Mouse (Mus musculus): Measurements from ENCODE around the gene Btbd3. TPM values are rescaled to one million over a fixed set of nuclear protein-coding genes. Genes with fewer than 3 reads are reported as not detected.

Gene Btbd3
- polyA plus RNA-seq, 1 experiment from 2014 or later, result 28.1 TPM

GRCm38 (mm10) chr2:138548990-138549389, 292.6 kb downstream of the Btbd3 start:
- no peaks in the 10 kb centered on the region for H3K9me3 ChIP-seq (ENCODE audit: control insufficient read depth, low read length)
- WGBS, result 69% methylated on average over 2 of the region's 2 CpGs
- no peaks in the 10 kb centered on the region for H3K4me1 ChIP-seq (ENCODE audit: control insufficient read depth, insufficient read depth, low read length)
- no peak overlapping the region for H3K4me2 ChIP-seq (ENCODE audit: low read depth, low read length)
- H3K27ac ChIP-seq (replicated peaks; ENCODE audit: low read depth, low read length), result no peak overlapping the region
- H3K36me3 ChIP-seq (ENCODE audit: control insufficient read depth, insufficient read depth, low read length), result no peaks in the 10 kb centered on the region
- DNase-seq (ENCODE audit: low spot score) (peak; percentile 14), ATAC-seq (ENCODE audit: low read depth) (no peak)
- no peak overlapping the region for H3K9ac ChIP-seq (ENCODE audit: low read depth, low read length)
- H3K4me3 ChIP-seq (ENCODE audit: low read depth, low read length), result no peak overlapping the region
- no peaks in the 10 kb centered on the region for H3K27me3 ChIP-seq (replicated peaks; ENCODE audit: control insufficient read depth, insufficient read depth, low read length)

- Histone ChIP-seq H3K27ac (replicated peaks; ENCODE audit: low read depth, low read length) (no peak overlapping the region), H3K4me2 (ENCODE audit: low read depth, low read length) (0 out of 2 replicates have a peak overlapping the region, but pooled peaks have one; percentile 7), H3K9ac (ENCODE audit: low read depth, low read length) (no peak overlapping the region), H3K4me3 (ENCODE audit: low read depth, low read length) (no peak overlapping the region), H3K4me1 (ENCODE audit: control insufficient read depth, insufficient read depth, low read length) (no peaks in the 10 kb centered on the region), H3K9me3 (ENCODE audit: control insufficient read depth, low read length) (no peaks in the 10 kb centered on the region), H3K36me3 (ENCODE audit: control insufficient read depth, insufficient read depth, low read length) (no peaks in the 10 kb centered on the region), H3K27me3 (replicated peaks; ENCODE audit: control insufficient read depth, insufficient read depth, low read length) (no peaks in the 10 kb centered on the region)
- DNase-seq (ENCODE audit: low spot score) (peak; percentile 63), ATAC-seq (ENCODE audit: low read depth) (no peak)
- 51% methylated on average over 5 of the region's 5 CpGs for WGBS
These were observed 295.2 kb downstream of the Btbd3 start for GRCm38 (mm10) chr2:138551516-138551915.

- no peaks in the 10 kb centered on the region for H3K36me3 ChIP-seq (ENCODE audit: control insufficient read depth, insufficient read depth, low read length)
- 85% methylated on average over 11 of the region's 11 CpGs for WGBS
- no peak for ATAC-seq (ENCODE audit: low read depth)
These were observed 298.9 kb downstream of the Btbd3 start for GRCm38 (mm10) chr2:138555106-138555862.

GRCm38 (mm10) chr2:138585930-138586329, 329.6 kb downstream of the Btbd3 start:
- H3K36me3 ChIP-seq (ENCODE audit: control insufficient read depth, insufficient read depth, low read length), result no peaks in the 10 kb centered on the region
- 78% methylated on average over 2 of the region's 2 CpGs for WGBS
- DNase-seq (ENCODE audit: low spot score) (peak; percentile 52), ATAC-seq (ENCODE audit: low read depth) (no peak; the same call in 1 of the 2 replicates)
- H3K27me3 ChIP-seq (replicated peaks; ENCODE audit: control insufficient read depth, insufficient read depth, low read length), result no peaks in the 10 kb centered on the region
- no peak overlapping the region for H3K4me2 ChIP-seq (ENCODE audit: low read depth, low read length)
- H3K27ac ChIP-seq (replicated peaks; ENCODE audit: low read depth, low read length), result no peak overlapping the region
- no peaks in the 10 kb centered on the region for H3K9me3 ChIP-seq (ENCODE audit: control insufficient read depth, low read length)
- H3K9ac ChIP-seq (ENCODE audit: low read depth, low read length), result no peak overlapping the region
- H3K4me3 ChIP-seq (ENCODE audit: low read depth, low read length), result no peak overlapping the region
- no peaks in the 10 kb centered on the region for H3K4me1 ChIP-seq (ENCODE audit: control insufficient read depth, insufficient read depth, low read length)

More at GRCm38 (mm10) chr2:138555106-138555862, 298.9 kb downstream of the Btbd3 start:
- H3K27ac ChIP-seq (replicated peaks; ENCODE audit: low read depth, low read length), result no peak overlapping the region
- no peak overlapping the region for H3K4me2 ChIP-seq (ENCODE audit: low read depth, low read length)
- no peaks in the 10 kb centered on the region for H3K4me1 ChIP-seq (ENCODE audit: control insufficient read depth, insufficient read depth, low read length)
- no peaks in the 10 kb centered on the region for H3K27me3 ChIP-seq (replicated peaks; ENCODE audit: control insufficient read depth, insufficient read depth, low read length)
- no peak overlapping the region for H3K9ac ChIP-seq (ENCODE audit: low read depth, low read length)
- H3K4me3 ChIP-seq (ENCODE audit: low read depth, low read length), result no peak overlapping the region
- DNase-seq (ENCODE audit: low spot score), result no peak
- no peaks in the 10 kb centered on the region for H3K9me3 ChIP-seq (ENCODE audit: control insufficient read depth, low read length)

DNA sequence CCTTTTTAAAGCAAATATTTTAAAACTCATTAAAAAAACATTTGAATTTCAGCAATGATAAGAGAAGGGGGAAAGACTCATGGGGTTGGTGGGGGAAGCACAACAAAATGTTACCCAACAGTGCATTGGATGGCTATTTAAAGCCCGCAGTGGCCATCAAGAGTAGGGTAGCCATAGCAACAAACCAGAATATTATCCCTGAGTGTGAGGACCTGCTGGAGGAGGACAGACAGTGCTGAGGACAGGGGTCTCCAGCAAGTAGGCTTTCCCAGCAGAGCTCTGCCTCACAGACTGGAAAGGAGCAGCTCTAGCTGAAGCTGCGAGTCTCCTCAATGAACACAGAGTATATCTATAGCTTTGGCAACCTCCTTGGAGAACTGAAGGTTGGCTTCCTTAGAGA, 331.0 kb downstream of the Btbd3 start:
- no peak for ATAC-seq (ENCODE audit: low read depth)
- 82% methylated on average over 2 of the region's 2 CpGs for WGBS
- no peak overlapping the region for H3K4me3 ChIP-seq (ENCODE audit: low read depth, low read length)

DNA sequence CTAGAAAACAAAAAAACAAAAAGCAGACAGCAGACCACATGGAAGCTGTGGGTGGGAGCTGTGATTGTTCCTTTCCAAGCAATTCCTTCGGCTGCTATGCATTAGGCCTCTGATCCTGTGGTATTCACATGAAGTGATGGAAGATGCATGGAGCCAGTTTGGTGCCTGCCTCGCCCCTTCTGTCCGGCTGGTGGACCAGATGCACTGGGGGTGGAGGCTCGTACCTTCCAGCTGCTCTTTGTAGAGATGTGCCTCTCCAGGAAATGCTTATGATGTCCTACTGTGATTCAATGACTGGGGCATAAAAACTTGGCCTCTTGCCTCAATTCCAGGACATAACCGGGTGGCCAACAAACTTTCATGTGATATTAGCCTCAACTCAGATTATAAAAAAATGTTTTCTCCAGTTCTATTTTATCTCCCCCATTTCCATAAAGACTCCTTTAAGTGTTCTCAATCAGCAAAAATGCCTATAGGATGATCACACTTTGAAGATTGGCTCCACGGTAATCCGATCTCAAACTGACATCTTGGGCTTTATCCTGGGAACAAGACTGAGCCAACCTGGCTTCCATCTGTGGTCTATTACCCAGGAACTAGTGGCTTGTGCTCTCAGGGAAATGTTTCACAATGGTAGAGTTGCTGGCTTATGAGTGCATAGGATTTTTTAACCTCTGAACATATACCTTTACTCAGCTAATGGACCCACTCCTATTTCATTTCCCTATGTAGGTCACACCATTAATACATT, 331.6 kb downstream of the Btbd3 start:
- Histone ChIP-seq H3K4me2 (ENCODE audit: low read depth, low read length) (no peak overlapping the region), H3K9me3 (ENCODE audit: control insufficient read depth, low read length) (no peaks in the 10 kb centered on the region), H3K27me3 (replicated peaks; ENCODE audit: control insufficient read depth, insufficient read depth, low read length) (no peaks in the 10 kb centered on the region), H3K36me3 (ENCODE audit: control insufficient read depth, insufficient read depth, low read length) (no peaks in the 10 kb centered on the region), H3K4me1 (ENCODE audit: control insufficient read depth, insufficient read depth, low read length) (no peaks in the 10 kb centered on the region), H3K9ac (ENCODE audit: low read depth, low read length) (no peak overlapping the region), H3K4me3 (ENCODE audit: low read depth, low read length) (no peak overlapping the region), H3K27ac (replicated peaks; ENCODE audit: low read depth, low read length) (no peak overlapping the region)
- WGBS, result 62% methylated on average over 7 of the region's 7 CpGs
- DNase-seq (ENCODE audit: low spot score), result no peak
- no peak for ATAC-seq (ENCODE audit: low read depth)

More for the DNA sequence above, 331.0 kb downstream of the Btbd3 start:
- no peak overlapping the region for H3K4me2 ChIP-seq (ENCODE audit: low read depth, low read length)
- no peaks in the 10 kb centered on the region for H3K36me3 ChIP-seq (ENCODE audit: control insufficient read depth, insufficient read depth, low read length)
- H3K9me3 ChIP-seq (ENCODE audit: control insufficient read depth, low read length), result no peaks in the 10 kb centered on the region
- H3K4me1 ChIP-seq (ENCODE audit: control insufficient read depth, insufficient read depth, low read length), result no peaks in the 10 kb centered on the region
- no peak for DNase-seq (ENCODE audit: low spot score)
- no peak overlapping the region for H3K27ac ChIP-seq (replicated peaks; ENCODE audit: low read depth, low read length)
- no peak overlapping the region for H3K9ac ChIP-seq (ENCODE audit: low read depth, low read length)
- no peaks in the 10 kb centered on the region for H3K27me3 ChIP-seq (replicated peaks; ENCODE audit: control insufficient read depth, insufficient read depth, low read length)

GRCm38 (mm10) chr2:138589105-138589504, 332.7 kb downstream of the Btbd3 start:
- WGBS, result 67% methylated on average over 3 of the region's 3 CpGs
- Histone ChIP-seq H3K4me2 (ENCODE audit: low read depth, low read length) (no peak overlapping the region), H3K4me3 (ENCODE audit: low read depth, low read length) (no peak overlapping the region), H3K4me1 (ENCODE audit: control insufficient read depth, insufficient read depth, low read length) (no peaks in the 10 kb centered on the region), H3K36me3 (ENCODE audit: control insufficient read depth, insufficient read depth, low read length) (no peaks in the 10 kb centered on the region), H3K27me3 (replicated peaks; ENCODE audit: control insufficient read depth, insufficient read depth, low read length) (no peaks in the 10 kb centered on the region), H3K9me3 (ENCODE audit: control insufficient read depth, low read length) (no peaks in the 10 kb centered on the region), H3K9ac (ENCODE audit: low read depth, low read length) (no peak overlapping the region), H3K27ac (replicated peaks; ENCODE audit: low read depth, low read length) (no peak overlapping the region)
- ATAC-seq (ENCODE audit: low read depth) (no peak), DNase-seq (ENCODE audit: low spot score) (no peak)

DNA sequence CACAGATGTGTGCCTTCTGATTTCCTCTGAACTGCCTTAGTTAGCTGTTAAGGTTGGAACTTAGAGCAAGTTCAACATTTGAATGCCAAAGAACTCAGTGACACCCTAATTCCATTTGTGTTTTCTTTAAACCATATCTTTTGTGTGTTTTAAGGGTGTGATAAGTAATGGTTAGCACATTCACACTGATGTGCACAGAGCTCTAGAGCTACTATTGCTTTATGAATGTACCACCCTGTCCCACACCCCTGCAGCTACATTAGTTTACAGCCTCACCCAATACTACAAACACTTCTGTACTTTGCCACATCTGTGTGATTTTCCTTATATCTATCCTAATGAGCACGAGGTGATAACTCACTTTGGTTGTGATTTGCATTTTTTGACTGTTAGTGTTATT, 333.9 kb downstream of the Btbd3 start:
- no peak for DNase-seq (ENCODE audit: low spot score)
- Histone ChIP-seq H3K9ac (ENCODE audit: low read depth, low read length) (no peak overlapping the region), H3K27ac (replicated peaks; ENCODE audit: low read depth, low read length) (no peak overlapping the region), H3K4me2 (ENCODE audit: low read depth, low read length) (no peak overlapping the region), H3K4me1 (ENCODE audit: control insufficient read depth, insufficient read depth, low read length) (no peaks in the 10 kb centered on the region), H3K27me3 (replicated peaks; ENCODE audit: control insufficient read depth, insufficient read depth, low read length) (no peaks in the 10 kb centered on the region), H3K9me3 (ENCODE audit: control insufficient read depth, low read length) (no peaks in the 10 kb centered on the region), H3K4me3 (ENCODE audit: low read depth, low read length) (no peak overlapping the region), H3K36me3 (ENCODE audit: control insufficient read depth, insufficient read depth, low read length) (no peaks in the 10 kb centered on the region)
- 68% methylated on average over 1 of the region's 1 CpGs for WGBS
- ATAC-seq (ENCODE audit: low read depth), result no peak
